19 mouse cellular contexts compared by ENCODE assay signal in the genomic region with DNA sequence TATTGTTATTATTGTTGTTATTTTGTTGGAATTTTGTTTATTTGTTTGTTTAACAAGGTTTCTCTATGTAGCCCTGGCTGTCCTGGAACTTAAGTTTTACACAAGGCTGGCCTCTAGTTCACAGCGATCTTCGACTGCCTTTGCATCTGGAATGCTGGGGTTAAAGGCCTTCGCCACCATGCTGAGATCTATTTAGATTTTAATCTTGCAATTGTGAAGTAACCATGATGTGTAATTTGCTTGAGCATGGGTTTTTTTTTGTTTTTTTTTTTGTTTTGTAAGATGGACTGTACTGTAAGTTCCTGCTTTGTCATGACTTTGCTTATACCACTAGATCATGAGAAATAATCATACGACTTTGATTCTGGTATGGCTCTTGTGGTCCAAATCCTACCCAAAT. TPM values are rescaled to one million over a fixed set of nuclear protein-coding genes. Genes with fewer than 3 reads are reported as not detected.
"Had no signal": no experiment of that assay in that cellular context is flagged by ENCODE, and none has a peak within 500 bp of the region (broad histone marks: within the 10 kb centered on the region; RNA-seq: fewer than 3 reads in every experiment).

No protein-coding gene starts in this region.

- H3K36me3 ChIP-seq: kidney, embryonic 15.5 days; limb, embryonic 12.5 days; limb, embryonic 15.5 days; liver, embryonic 15.5 days; lung, embryonic 15.5 days; midbrain, embryonic 13.5 days; stomach, embryonic 15.5 days had no signal

- H3K27ac ChIP-seq: kidney, embryonic 15.5 days; limb, embryonic 12.5 days; limb, embryonic 15.5 days; liver, embryonic 15.5 days; lung, embryonic 15.5 days; midbrain, embryonic 13.5 days; stomach, embryonic 15.5 days had no signal

- H3K4me3 ChIP-seq: kidney, embryonic 15.5 days; limb, embryonic 12.5 days; limb, embryonic 15.5 days; liver, embryonic 15.5 days; lung, embryonic 15.5 days; midbrain, embryonic 13.5 days; stomach, embryonic 15.5 days had no signal

- ATAC-seq: midbrain, embryonic 13.5 days had no signal

- H3K4me1 ChIP-seq: kidney, embryonic 15.5 days; limb, embryonic 12.5 days; limb, embryonic 15.5 days; liver, embryonic 15.5 days; stomach, embryonic 15.5 days had no signal

- DNase-seq: kidney, adult 11 months; kidney, adult 8-10 months; kidney, postnatal 10 days; kidney, postnatal 36 days; left cerebral cortex, postnatal 4 days; lung, adult 18-20 months; lung, postnatal 14 days; lung, postnatal 4 days; right cerebral cortex, postnatal 25 days; spleen, adult 18-20 months; thymus, postnatal 25 days had no signal

- H3K9me3 ChIP-seq: kidney, embryonic 15.5 days; limb, embryonic 12.5 days; limb, embryonic 15.5 days; liver, embryonic 15.5 days; lung, embryonic 15.5 days; midbrain, embryonic 13.5 days; stomach, embryonic 15.5 days had no signal

- H3K4me2 ChIP-seq: kidney, embryonic 15.5 days; limb, embryonic 12.5 days; limb, embryonic 15.5 days; liver, embryonic 11.5 days; liver, embryonic 15.5 days; lung, embryonic 15.5 days; midbrain, embryonic 13.5 days; stomach, embryonic 15.5 days had no signal

- H3K27me3 ChIP-seq: kidney, embryonic 15.5 days; limb, embryonic 12.5 days; limb, embryonic 15.5 days; liver, embryonic 15.5 days; lung, embryonic 15.5 days; midbrain, embryonic 13.5 days; stomach, embryonic 15.5 days had no signal

- H3K9ac ChIP-seq: kidney, embryonic 15.5 days; limb, embryonic 12.5 days; limb, embryonic 15.5 days; liver, embryonic 15.5 days; lung, embryonic 15.5 days; midbrain, embryonic 13.5 days; stomach, embryonic 15.5 days had no signal

RNA-seq across cellular contexts. Expression of a gene that starts 56.4 kb away (rescaled TPM):
- polyA plus RNA-seq: lung, embryonic 15.5 days; midbrain, embryonic 13.5 days had no signal
